Mouse (Mus musculus): ENCODE results near the gene Hic1. TPM values are rescaled to one million over a fixed set of nuclear protein-coding genes. Genes with fewer than 3 reads are reported as not detected.
A peak's percentile ranks its signal among the peaks of the same experiment; 100 is the strongest.
"Not testable (repeated sequence)": the region's sequence is repeated elsewhere in the genome, so short reads cannot be mapped to it uniquely, and the experiment has no call there.

Gene Hic1
- polyA plus RNA-seq, 1 experiment, result 5.3 TPM

DNA sequence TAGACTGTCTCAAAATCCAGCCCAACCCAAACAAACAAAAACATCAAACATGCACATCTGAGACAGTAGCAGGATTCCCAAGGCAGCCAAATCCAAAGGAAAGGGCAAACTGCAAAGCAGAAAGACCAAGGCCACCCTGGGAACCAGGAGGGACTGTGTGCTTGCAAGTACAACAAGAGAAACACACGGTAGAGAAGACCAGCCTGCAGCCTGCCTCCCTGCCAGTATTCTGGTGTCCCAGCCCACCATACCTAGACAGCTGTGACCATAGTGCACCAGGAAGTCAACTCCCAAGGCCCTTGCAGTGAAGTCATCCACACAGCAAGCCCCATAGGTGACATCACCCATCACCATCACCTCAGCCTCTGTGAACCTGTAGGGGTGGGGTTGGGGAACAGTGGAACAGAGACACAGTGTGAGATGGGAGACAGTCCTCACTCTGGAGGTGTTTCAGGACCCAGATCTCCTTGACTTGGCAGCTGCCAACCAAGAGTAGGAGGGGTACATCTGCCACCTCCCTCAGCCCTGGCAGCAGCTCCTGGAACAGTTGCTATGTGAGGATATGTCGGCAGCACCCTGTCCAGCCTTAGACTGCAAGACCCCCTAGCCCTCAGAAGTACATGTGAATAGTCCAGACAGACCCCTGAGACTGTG is 14.7 kb upstream of the Hic1 start:
- no peak overlapping the region for H3K4me3 ChIP-seq (ENCODE audit: insufficient read depth, low read depth, low read length)
- no peaks in the 10 kb centered on the region for H3K4me1 ChIP-seq (ENCODE audit: control insufficient read depth, insufficient read depth, insufficient read length, low read length)
- H3K27ac ChIP-seq (replicated peaks; ENCODE audit: low read depth, low read length), result no peak overlapping the region

DNA sequence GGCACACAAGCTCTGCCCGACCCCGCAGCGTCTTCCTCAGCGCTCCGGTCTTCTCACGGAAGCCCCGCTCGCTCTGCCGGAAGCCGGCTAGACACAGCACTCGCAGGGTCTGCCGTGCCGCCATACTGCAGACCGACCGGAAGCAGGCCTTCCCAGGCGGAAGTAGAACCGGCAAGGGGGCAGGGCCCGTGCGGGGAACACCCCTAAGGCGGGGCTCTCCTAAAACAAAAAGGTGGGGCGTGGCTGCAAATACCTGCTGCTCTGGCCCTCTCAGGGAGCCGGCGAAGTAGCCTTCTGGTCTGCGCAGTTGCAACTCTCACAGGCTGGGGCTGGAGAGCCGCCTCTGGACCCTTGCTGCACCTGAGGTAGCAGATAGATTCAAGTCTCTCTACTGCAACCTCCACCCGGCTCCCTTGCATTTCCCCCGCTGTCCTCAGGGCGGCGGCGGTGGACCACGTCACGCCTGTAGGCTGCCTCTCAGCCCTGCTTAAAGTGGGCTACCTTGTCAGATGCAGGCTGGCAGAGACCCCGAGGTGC is 9.4 kb upstream of the Hic1 start, which contains the start of gene Ovca2:
Gene Ovca2 (minus strand): TSS at position 164 of the 537 bp plus-strand sequence.
- Histone ChIP-seq H3K4me1 (ENCODE audit: control insufficient read depth, insufficient read depth, insufficient read length, low read length) (no peaks in the 10 kb centered on the region), H3K4me3 (ENCODE audit: insufficient read depth, low read depth, low read length) (peak within 1 kb of the TSS; percentile 87), H3K27ac (replicated peaks; ENCODE audit: low read depth, low read length) (peak within 1 kb of the TSS; percentile 70)

DNA sequence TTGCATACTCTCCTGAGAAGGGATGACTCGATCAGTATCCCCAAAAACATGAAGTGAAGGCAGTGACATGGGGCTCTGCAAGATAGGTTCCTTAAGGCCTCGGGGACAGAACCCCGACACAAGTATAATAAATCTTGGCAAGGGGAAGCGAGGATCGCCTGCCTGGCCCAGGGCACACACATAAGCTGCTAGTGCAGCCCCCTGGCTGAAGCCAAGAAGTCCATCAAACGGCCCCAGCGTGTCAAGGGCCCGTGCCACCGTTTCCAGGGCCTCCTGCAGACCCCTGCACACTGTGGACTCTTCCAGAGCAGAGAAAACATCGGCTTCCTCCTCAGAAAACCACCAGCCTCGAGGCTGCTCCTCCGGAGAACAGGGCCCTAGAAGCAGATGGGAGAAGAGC is 8.7 kb upstream of the Hic1 start:
- H3K4me3 ChIP-seq (ENCODE audit: insufficient read depth, low read depth, low read length), result peak overlapping the region; percentile 87
- H3K4me1 ChIP-seq (ENCODE audit: control insufficient read depth, insufficient read depth, insufficient read length, low read length), result no peaks in the 10 kb centered on the region
- H3K27ac ChIP-seq (replicated peaks; ENCODE audit: low read depth, low read length), result no peak overlapping the region

DNA sequence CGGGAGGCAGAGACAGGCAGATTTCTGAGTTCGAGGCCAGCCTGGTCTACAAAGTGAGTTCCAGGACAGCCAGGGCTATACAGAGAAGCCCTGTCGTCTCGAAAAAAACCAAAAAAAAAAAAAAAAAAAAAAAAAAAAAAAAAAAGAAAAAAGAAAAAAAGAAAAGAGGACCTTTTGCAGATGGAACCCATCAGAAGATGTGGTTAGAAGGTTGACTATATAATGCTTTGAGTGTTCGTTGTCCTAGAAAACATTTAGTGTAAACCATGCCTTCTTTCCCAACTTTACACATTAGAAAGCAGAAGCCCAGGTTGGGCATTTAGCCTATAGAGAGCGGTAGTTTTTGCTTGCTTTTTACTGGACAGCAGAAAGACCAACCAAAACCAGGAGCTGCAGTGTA is 5.3 kb upstream of the Hic1 start:
- H3K4me3 ChIP-seq (ENCODE audit: insufficient read depth, low read depth, low read length); H3K4me1 ChIP-seq (ENCODE audit: control insufficient read depth, insufficient read depth, insufficient read length, low read length): not testable (repeated sequence)

DNA sequence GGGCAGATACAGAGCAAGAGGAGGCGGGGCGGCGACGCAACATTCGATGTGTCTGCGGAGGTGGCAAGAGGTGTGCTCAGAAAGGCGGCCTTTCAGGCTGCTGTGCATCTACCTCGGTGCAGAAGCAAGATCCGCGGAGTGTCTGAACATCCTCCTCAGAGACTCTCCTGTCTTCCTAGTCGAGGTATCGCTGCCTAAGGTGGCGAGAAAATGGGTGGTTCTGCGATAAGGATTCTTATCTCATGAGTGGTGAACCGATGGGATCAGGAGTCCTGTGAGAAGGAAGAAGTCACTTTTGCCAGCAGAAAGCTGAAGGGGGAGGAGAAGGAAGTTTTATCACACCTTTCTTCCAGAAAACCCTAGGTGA is 4.5 kb upstream of the Hic1 start:
- Histone ChIP-seq H3K27ac (replicated peaks; ENCODE audit: low read depth, low read length) (no peak overlapping the region), H3K4me3 (ENCODE audit: insufficient read depth, low read depth, low read length) (peak overlapping the region; percentile 72), H3K4me1 (ENCODE audit: control insufficient read depth, insufficient read depth, insufficient read length, low read length) (no peaks in the 10 kb centered on the region; the same call in 1 of the 2 replicates)

More for the DNA sequence above, 5.3 kb upstream of the Hic1 start:
- not testable (repeated sequence) for H3K27ac ChIP-seq (replicated peaks; ENCODE audit: low read depth, low read length)

DNA sequence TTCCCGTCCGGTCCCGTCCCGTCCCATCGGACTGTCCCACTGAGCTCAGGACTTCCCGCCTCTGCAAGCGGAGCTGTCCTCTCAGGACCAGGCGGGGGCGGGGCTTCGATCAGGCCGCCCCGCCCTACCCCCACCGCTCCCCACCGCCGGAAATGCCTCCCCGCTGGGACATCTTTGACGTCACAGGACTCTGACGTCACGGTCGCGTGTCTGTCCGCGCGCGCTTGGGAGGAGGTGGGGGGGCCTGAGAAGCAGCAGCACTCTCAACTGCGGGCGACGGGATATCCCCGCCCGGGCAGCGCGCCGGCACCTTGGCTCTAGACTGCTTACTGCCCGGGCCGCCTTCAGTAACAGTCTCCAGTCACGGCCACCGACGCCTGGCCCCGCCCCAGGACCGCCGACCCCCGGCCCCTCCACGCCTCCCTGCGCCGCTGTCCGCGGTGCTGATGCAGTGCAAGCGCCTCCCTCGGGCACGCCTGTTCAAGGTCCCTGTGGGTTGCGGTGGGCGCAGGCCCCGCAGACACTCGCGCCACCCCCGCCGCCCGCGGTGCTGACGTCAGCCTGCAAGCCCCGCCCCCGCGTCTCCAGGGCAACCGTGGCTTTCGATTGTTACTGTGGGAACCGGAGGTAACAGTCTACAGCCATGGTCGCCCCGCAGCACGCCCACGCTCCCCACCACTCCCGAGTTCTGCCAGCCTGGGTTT is 3.9 kb upstream of the Hic1 start:
- no peaks in the 10 kb centered on the region; the same call in 1 of the 2 replicates for H3K4me1 ChIP-seq (ENCODE audit: control insufficient read depth, insufficient read depth, insufficient read length, low read length)
- no peak overlapping the region for H3K27ac ChIP-seq (replicated peaks; ENCODE audit: low read depth, low read length)

DNA sequence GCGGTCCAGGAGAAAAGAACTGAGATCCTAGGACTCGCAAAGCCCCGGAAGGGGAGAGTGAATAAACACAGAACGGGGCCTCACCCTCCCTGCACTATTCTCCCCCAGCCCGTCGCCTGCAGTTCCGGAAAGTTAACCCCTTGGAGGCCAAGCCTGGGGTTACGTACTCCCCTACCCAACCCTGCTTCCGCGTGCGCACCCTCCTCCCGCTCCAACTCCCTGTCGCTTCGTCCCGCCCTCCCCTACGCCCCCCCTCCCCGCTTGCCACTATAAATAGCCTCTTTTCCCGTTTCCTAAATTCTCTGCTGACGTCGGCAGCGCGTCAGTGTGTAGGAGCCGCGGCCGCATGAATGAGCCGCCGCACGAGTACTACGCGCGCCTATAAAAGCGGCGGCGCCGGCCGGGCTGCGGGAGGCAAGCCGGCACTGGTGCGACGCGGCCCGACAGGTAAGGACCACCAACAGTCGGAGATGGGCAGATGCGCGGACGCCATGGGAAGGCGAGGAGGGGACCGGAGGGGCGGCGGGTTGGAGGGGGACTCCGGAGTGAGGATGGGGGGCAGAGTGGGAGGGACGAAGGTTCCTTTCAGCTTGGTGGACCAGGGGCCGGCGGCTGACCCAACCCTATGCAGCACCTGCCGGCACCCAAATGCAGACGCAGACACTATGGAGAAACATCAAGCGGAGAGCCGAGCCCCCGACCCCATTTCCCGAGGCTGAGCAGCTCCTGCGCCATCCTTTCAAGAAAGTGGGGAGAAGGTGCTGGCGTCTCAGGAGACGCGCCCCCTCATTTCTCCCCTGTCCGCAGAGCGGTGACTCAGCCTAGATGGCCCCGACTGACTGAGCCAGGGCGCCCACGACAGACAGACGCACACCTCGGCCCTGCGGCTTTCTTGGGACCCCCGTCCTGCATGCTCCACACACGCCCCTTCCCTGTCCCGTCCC is 3.1 kb upstream of the Hic1 start:
- Histone ChIP-seq H3K4me3 (ENCODE audit: insufficient read depth, low read depth, low read length) (peak overlapping the region; percentile 60), H3K4me1 (ENCODE audit: control insufficient read depth, insufficient read depth, insufficient read length, low read length) (no peaks in the 10 kb centered on the region; the same call in 1 of the 2 replicates), H3K27ac (replicated peaks; ENCODE audit: low read depth, low read length) (no peak overlapping the region)

More for the DNA sequence above, 3.9 kb upstream of the Hic1 start:
- peak overlapping the region; percentile 72 for H3K4me3 ChIP-seq (ENCODE audit: insufficient read depth, low read depth, low read length)

DNA sequence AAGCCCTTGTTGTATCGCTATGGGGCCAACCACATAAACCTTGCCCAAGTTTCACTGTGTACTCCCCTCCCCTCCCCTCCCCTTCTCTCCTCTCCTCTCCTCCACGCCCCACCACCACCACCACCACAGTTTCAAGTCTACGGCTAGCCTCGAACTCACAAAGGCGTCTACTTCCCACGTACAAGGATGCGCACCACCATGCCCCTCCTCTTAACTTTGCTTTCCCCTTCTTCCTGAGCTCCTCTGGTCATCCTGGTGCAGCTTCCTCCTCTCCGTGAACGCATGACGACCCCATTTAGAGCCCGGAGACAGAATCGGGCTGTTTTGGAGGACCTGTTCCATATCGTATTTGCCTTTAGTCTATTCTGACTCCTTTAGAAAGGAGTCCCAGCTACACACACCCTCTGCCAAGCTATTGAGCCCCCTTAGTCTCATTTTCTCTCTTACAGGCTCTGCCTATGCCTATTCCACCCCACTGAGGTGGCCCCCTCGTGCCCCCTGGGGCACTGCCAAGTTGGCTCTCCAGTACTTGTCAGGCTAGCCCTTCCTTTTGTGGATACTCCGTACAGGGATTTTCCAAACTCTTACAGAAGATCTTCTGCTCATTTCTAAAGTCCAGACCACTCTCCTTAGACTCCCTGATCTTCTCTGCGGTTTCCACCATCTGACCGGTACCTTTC is 2.0 kb upstream of the Hic1 start:
- H3K4me3 ChIP-seq (ENCODE audit: insufficient read depth, low read depth, low read length), result no peak overlapping the region
- H3K27ac ChIP-seq (replicated peaks; ENCODE audit: low read depth, low read length), result no peak overlapping the region

DNA sequence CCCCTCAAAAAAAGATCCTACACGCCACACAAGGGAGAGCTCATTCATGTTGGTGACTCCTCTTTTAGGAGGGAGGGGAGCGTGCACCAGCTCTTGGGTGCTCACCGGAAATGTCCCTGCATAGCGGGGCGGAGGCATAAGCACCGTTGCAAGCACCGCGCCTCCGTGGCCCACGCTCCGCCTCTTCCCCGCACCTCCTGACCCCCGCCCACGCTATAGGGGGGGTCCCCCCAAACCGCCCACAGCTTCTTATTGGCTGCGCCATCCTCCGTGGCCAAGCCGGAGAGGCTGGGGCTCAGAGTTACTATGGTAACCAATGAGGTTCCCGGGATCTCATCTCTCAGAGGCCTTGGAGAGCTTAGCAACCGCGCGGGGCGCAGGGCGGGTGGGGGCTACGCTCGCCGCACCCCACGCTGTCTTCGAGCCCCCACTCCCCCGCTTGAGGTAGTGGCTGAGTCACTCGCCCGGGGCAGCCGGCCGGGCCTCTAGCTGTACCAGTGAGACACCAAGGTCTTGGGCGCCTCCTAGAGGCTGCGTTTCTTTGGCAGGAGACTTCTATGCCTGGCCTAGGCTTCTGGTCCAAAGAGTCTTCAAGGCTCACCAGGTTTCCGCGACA is 925 bp upstream of the Hic1 start:
- no peak overlapping the region for H3K27ac ChIP-seq (replicated peaks; ENCODE audit: low read depth, low read length)
- peak overlapping the region; percentile 84 for H3K4me3 ChIP-seq (ENCODE audit: insufficient read depth, low read depth, low read length)
- peaks cover 4% of the 10 kb centered on the region; the same call in 1 of the 2 replicates for H3K4me1 ChIP-seq (ENCODE audit: control insufficient read depth, insufficient read depth, insufficient read length, low read length)

More for the DNA sequence above, 2.0 kb upstream of the Hic1 start:
- H3K4me1 ChIP-seq (ENCODE audit: control insufficient read depth, insufficient read depth, insufficient read length, low read length), result no peaks in the 10 kb centered on the region; the same call in 1 of the 2 replicates

DNA sequence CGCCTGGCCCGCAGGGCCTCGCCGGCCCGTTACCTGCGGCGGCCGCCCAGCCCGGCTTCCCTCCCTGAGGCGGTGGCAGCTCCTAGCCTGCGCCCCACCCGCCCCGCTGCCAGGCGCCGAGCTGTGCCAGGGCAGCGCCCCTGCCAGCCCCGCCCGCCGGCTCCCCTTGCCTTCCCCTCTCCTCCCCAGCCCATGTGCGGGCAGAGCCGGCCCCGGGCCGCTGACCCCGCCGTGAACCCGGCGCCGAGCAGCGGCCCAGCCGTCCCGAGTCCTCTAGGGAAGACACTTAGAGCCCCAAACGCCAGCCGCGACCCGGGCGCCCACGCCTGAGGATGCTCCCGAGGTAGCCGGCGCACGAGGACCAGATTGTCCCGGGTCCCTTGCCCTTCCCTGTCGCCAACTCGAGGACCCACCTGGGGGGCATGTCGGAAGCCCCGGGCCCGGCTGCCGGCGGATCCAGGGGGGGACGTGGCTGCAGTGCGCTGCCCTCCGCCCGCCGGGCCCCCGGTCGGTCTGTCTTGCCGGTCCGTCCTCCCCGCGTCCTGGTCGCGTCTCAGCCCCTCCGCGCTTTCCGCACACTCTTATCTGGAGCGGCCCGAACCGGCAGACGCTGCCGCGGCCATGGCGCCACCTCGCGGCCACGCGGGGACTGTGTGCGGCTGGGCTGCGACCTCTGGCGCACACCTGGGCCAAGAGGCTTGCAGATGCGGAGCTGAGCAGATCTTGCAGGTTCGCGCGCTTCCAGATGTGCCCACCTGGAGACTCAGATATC is 543 bp downstream of the Hic1 start:
- peak overlapping the region; percentile 79 for H3K27ac ChIP-seq (replicated peaks; ENCODE audit: low read depth, low read length)
- H3K4me3 ChIP-seq (ENCODE audit: insufficient read depth, low read depth, low read length), result peak overlapping the region; percentile 84
- peaks cover 5% of the 10 kb centered on the region; the same call in 1 of the 2 replicates for H3K4me1 ChIP-seq (ENCODE audit: control insufficient read depth, insufficient read depth, insufficient read length, low read length)

DNA sequence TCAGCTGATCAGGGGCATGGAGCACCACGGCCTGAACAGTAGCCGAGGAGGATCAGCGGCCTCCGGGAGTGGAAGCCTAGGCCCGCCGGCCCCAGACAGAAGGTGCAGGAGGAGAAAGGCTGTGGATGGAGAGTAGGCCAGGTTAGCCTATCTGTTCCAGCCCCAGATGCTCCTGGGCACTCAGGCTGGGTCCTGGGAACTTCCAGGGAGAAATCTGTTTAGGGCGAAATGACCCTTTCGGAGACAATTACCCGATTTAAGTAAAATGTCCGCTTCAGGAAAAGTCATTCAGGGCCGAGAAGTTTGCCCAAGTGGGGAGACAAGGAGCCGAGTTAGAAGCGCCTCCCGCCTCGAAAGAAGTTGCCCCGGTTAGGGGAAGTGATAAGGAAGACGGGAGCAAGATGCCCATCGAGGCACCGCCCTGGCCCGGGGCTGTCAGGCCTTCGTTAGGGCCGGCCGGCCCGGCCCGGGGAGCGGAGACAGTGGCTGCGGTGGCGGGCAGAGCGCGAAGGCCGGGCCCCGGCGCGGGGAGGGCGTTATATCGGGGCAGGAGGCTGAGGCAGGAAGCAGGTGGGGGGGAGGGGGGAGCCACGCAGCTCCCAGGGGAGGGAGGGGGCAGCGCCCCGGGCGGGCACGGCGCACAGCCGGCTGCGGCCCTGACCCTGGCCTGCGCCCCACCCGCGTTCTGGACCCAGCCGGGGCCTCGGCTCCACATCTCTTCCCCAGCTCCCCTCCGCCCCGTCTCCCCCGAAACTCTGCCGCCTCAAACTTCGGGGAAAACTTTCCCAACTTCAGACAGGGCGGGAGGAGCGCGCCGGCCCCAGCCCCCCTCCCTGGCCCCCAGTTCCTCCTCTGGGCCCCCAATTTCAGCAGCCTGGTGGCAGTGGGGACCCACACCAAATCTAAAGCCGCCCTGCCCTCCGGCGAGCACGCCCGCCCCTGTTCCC is 1.4 kb downstream of the Hic1 start:
- H3K4me3 ChIP-seq (ENCODE audit: insufficient read depth, low read depth, low read length), result peak overlapping the region; percentile 84
- H3K4me1 ChIP-seq (ENCODE audit: control insufficient read depth, insufficient read depth, insufficient read length, low read length), result peaks cover 9% of the 10 kb centered on the region; the same call in 1 of the 2 replicates
- peak overlapping the region; percentile 81 for H3K27ac ChIP-seq (replicated peaks; ENCODE audit: low read depth, low read length)

DNA sequence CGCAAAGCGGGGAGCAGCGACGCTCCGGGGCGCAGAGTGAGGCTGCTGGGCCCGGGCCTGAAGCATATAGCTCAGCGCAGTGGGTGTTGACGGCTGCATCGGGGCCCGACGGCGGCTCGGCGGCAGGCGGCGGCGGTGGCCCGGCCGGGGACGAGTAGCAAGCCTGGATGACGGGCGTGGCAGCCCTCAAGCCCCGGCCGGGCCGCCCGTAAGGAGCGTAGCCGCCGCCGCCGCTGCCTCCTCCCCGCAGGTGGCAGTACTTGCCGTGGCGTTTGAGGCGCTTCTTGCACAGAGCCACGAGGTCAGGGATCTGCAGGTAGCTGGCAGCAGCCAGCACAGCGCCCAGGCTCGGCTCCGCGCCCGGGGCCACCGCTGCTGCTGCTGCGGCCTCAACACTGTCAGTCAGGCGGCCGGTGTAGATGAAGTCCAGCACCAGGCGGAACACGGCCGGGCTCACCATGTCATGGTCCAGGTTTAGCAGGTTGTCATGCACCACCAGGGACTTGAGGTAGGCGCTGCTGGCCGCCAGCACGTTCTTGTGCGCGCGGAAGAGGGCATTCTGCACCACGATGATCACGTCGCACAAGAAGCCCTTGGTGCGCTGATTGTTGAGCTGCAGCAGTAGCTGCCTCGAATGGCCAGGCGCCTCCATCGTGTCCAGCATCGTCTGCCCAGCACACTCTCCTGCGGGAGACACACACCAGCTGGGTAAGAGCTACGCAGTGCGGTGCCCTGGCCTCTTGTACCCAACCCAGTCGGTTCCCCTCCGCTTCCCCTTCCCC is 2.3 kb downstream of the Hic1 start:
- peaks cover 9% of the 10 kb centered on the region; the same call in 1 of the 2 replicates for H3K4me1 ChIP-seq (ENCODE audit: control insufficient read depth, insufficient read depth, insufficient read length, low read length)
- peak overlapping the region; percentile 81 for H3K27ac ChIP-seq (replicated peaks; ENCODE audit: low read depth, low read length)
- H3K4me3 ChIP-seq (ENCODE audit: insufficient read depth, low read depth, low read length), result peak overlapping the region; percentile 84
